Mouse (Mus musculus) heart, postnatal 0 days (tissue): ENCODE results near the gene Camk2d. TPM values are rescaled to one million over a fixed set of nuclear protein-coding genes. Genes with fewer than 3 reads are reported as not detected.

Experiments used
- ATAC-seq: fragments of 200-750 bp; cut with Nextera tagmentation; 2 replicates; pipeline ENCODE4 v1.8.0; 2017; ENCODE audit warnings: low read depth, moderate number of reproducible peaks, moderate library complexity; ENCODE audit not compliant: insufficient read depth
- DNase-seq: peaks from one replicate; pipeline ENCODE4 v3.0.0-alpha.2; 2016; ENCODE audit warnings: low spot score
- H3K27ac ChIP-seq: fragments of 300-500 bp; sonication (generic); 2 replicates; pipeline ENCODE4 v1.5.1; 2014; ENCODE audit warnings: low read depth, mild to moderate bottlenecking
- H3K27me3 ChIP-seq: fragments of 300-500 bp; sonication (generic); 2 replicates; pipeline ENCODE4 v1.6.1; 2014; ENCODE audit warnings: low read length, mixed read lengths; ENCODE audit not compliant: control insufficient read depth, insufficient read depth
- H3K36me3 ChIP-seq: fragments of 300-500 bp; sonication (generic); replicated peaks from 2 replicates; pipeline ENCODE4 v1.6.1; 2014; ENCODE audit warnings: low read length, mixed read lengths; ENCODE audit not compliant: control insufficient read depth, insufficient read depth
- H3K4me1 ChIP-seq: fragments of 300-500 bp; sonication (generic); 2 replicates; pipeline ENCODE4 v1.6.1; 2014; ENCODE audit warnings: antibody characterized with exemption; ENCODE audit not compliant: control insufficient read depth, insufficient read depth
- H3K4me2 ChIP-seq: fragments of 300-500 bp; sonication (generic); 2 replicates; pipeline ENCODE4 v1.6.1; 2014; ENCODE audit warnings: low read depth, mild to moderate bottlenecking, low read length, moderate library complexity
- H3K4me3 ChIP-seq: fragments of 300-500 bp; sonication (generic); 2 replicates; pipeline ENCODE4 v1.5.1; 2014; ENCODE audit warnings: low read depth, low read length
- H3K9ac ChIP-seq: fragments of 300-500 bp; sonication (generic); replicated peaks from 2 replicates; pipeline ENCODE4 v1.6.1; 2014; ENCODE audit warnings: low read depth, low read length, mixed read lengths
- H3K9me3 ChIP-seq: fragments of 300-500 bp; sonication (generic); replicated peaks from 2 replicates; pipeline ENCODE4 v1.6.1; 2016; ENCODE audit warnings: low read length; ENCODE audit not compliant: control insufficient read depth
- CTCF ChIP-seq: IDR thresholded peaks from 2 replicates; pipeline ENCODE4 v1.5.1; 2016; ENCODE audit warnings: antibody characterized with exemption, control low read depth, low read depth
- EP300 ChIP-seq: IDR thresholded peaks from 2 replicates; pipeline ENCODE4 v1.6.1; 2016; ENCODE audit warnings: antibody characterized with exemption, low read depth
- WGBS: fragments of 180-500 bp; shearing (Covaris S2); extraction: QIAGEN DNeasy Blood & Tissue Kit; methylation state at CpG from one replicate; pipeline ENCODE4 v1.1.7; 2014; 5-methylcytosine and 5-hydroxymethylcytosine counted together
- polyA plus RNA-seq: library from polyadenylated mRNA; unstranded; fragments of >200 nt; fragmentation: Nextera tagmentation; extraction: Ambion mirVana; gene quantifications from 2 replicates; pipeline ENCODE4 v1.2.1, GENCODE M21; 2015
- total RNA-seq: library from RNA; depleted of rRNA; stranded (reverse); fragments of >200 nt; gene quantifications from 2 replicates; pipeline ENCODE4 v1.2.3, GENCODE M21; 2014; ENCODE audit warnings: low replicate concordance

The Camk2d gene
- total and polyA plus RNA-seq, 2 experiments from 2014 or later: 109 to 191 TPM

DNA sequence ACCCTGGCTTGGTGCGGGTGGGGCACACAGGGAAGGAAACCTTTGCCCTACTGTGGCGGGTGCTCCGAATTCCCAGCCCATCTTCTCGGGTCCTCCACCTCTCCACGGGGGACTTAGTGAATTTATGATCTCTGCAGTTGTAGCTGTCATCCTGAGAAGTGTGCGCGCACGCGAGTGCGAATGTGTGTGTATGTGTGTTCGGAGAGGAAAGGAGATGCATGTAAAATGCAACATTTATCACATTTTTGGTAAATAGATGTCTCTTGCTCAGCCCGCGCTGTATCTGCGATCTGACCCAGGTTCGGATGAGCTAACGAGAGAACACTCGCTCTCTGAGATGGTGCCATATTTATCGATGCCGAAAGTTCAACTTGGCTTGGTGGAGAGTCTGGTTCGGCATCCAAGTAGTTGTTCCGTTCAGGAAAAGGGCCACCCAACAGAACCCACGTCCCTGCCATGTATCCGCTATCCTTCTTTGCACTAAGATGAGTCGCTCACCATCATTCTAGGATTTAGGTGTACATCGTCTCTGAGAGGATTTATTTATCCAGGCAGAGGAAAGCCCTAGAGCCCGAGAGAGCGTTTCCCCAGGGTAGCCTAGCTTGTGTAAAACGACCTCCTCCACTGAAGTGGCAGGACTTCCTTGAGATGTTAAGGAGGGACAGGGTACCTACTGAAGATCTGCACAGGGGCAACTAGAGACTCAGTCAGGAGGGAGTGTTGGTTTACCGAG, 1.7 kb downstream of the Camk2d start:
- no peak; the same call in 1 of the 2 replicates for ATAC-seq
- no peaks in the 10 kb centered on the region for H3K27me3 ChIP-seq
- TF ChIP-seq EP300: no peak
- TF ChIP-seq CTCF: no peak
- no peak for DNase-seq
- under 1% methylated on average over 29 of the region's 29 CpGs for WGBS
- peak overlapping the region; percentile 84 for H3K4me3 ChIP-seq
- H3K9ac ChIP-seq: peak overlapping the region; percentile 94
- H3K4me1 ChIP-seq: peaks cover 15% of the 10 kb centered on the region; the same call in 1 of the 2 replicates
- H3K4me2 ChIP-seq: peak overlapping the region; percentile 80
- H3K9me3 ChIP-seq: no peaks in the 10 kb centered on the region; the same call in 1 of the 2 replicates
- H3K27ac ChIP-seq: peak overlapping the region; percentile 98
- peaks cover 18% of the 10 kb centered on the region for H3K36me3 ChIP-seq

- Histone ChIP-seq H3K9me3 (no peaks in the 10 kb centered on the region; the same call in 1 of the 2 replicates), H3K4me1 (peaks cover 15% of the 10 kb centered on the region; the same call in 1 of the 2 replicates), H3K27ac (peak overlapping the region; percentile 98), H3K4me3 (peak overlapping the region; percentile 84), H3K27me3 (no peaks in the 10 kb centered on the region), H3K4me2 (peak overlapping the region; percentile 80), H3K9ac (peak overlapping the region; percentile 94), H3K36me3 (peaks cover 19% of the 10 kb centered on the region)
- no peak for DNase-seq
- 2% methylated on average over 5 of the region's 5 CpGs for whole genome bisulfite sequencing
- TF ChIP-seq CTCF: no peak
- no peak for TF ChIP-seq EP300
- ATAC-seq: no peak
Observed at GRCm38 (mm10) chr3:126598329-126598676, 2.2 kb downstream of the Camk2d start.

DNA sequence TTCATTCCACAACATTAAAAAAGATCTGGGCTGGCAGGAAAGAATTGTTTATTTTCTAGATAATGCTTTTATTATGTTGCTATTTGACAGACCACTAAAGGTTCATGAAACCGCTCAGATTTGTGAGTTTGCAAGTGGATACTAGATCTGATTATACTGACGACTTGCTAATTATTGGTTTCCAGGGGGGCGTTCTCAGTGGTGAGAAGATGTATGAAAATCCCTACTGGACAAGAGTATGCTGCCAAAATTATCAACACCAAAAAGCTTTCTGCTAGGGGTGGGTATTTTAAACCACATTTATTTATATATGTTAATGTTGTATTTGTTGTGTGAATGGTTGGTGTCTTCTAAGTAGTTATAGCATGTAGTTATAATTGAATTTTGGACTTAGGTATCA, 2.8 kb downstream of the Camk2d start:
- no peak for TF ChIP-seq CTCF
- no peak for TF ChIP-seq EP300
- DNase-seq (no peak), ATAC-seq (no peak)
- 34% methylated on average over 3 of the region's 3 CpGs for WGBS
- peaks cover 19% of the 10 kb centered on the region for H3K36me3 ChIP-seq
- H3K4me2 ChIP-seq: peak overlapping the region; percentile 80
- no peaks in the 10 kb centered on the region; the same call in 1 of the 2 replicates for H3K9me3 ChIP-seq
- H3K9ac ChIP-seq: peak overlapping the region; percentile 94
- no peak overlapping the region for H3K27ac ChIP-seq
- peaks cover 15% of the 10 kb centered on the region; the same call in 1 of the 2 replicates for H3K4me1 ChIP-seq
- peak overlapping the region; percentile 84 for H3K4me3 ChIP-seq
- H3K27me3 ChIP-seq: no peaks in the 10 kb centered on the region

DNA sequence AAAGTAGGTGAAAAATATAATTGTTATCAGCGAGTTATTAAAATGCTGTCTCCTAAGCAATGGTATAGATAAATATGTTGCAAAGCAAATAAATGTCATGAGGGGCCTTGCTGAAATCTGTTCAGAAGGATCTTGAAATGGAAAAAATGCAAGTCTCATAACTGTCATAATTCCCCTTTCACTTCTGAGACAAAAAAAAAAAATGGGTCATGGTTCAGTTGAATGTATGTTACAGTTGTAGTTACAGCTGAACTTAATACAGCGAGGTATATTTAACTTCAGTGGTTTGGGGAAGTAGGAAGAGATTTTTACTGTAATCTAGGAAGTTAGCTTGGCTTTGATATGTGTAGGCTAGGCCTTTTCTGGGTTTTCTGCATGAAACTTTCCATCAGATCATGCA, 3.2 kb downstream of the Camk2d start:
- H3K4me2 ChIP-seq: peak overlapping the region; percentile 80
- 52% methylated on average over 2 of the region's 2 CpGs for WGBS

GRCm38 (mm10) chr3:126599936-126600335, 3.8 kb downstream of the Camk2d start:
- ATAC-seq (no peak), DNase-seq (peak; percentile 7)
- Histone ChIP-seq H3K4me2 (peak overlapping the region; percentile 80), H3K36me3 (peaks cover 22% of the 10 kb centered on the region), H3K4me3 (0 out of 2 replicates have a peak overlapping the region, but pooled peaks have one; percentile 1), H3K27ac (no peak overlapping the region), H3K4me1 (peaks cover 15% of the 10 kb centered on the region; the same call in 1 of the 2 replicates), H3K9ac (no peak overlapping the region), H3K9me3 (no peaks in the 10 kb centered on the region; the same call in 1 of the 2 replicates), H3K27me3 (no peaks in the 10 kb centered on the region)
- no peak for TF ChIP-seq CTCF
- TF ChIP-seq EP300: no peak
- 40% methylated on average over 10 of the region's 10 CpGs for WGBS

More for the DNA sequence above, 3.2 kb downstream of the Camk2d start:
- H3K27ac ChIP-seq: no peak overlapping the region
- H3K9me3 ChIP-seq: no peaks in the 10 kb centered on the region; the same call in 1 of the 2 replicates
- no peak overlapping the region; the same call in 1 of the 2 replicates for H3K9ac ChIP-seq
- H3K27me3 ChIP-seq: no peaks in the 10 kb centered on the region
- ATAC-seq: no peak
- no peak for DNase-seq
- H3K4me1 ChIP-seq: peaks cover 15% of the 10 kb centered on the region; the same call in 1 of the 2 replicates
- H3K36me3 ChIP-seq: peaks cover 22% of the 10 kb centered on the region
- TF ChIP-seq EP300 (no peak), CTCF (no peak)
- H3K4me3 ChIP-seq: peak overlapping the region; percentile 84
